Mouse (Mus musculus) gastrocnemius, postnatal 36 days (tissue): Measurements from ENCODE around the gene Vps41. TPM values are rescaled to one million over a fixed set of nuclear protein-coding genes. Genes with fewer than 3 reads are reported as not detected.

Experiments used
- DNase-seq, 2 experiments: peaks; one replicate each; pipeline ENCODE4 v3.0.0; 2022
- intact Hi-C: fragments of 180-260 bp; cut with DNase I; formaldehyde crosslinking; loops from one replicate; pipeline ENCODE4 v1.15.1; 2025
- total RNA-seq, 2 experiments: library from RNA; stranded (reverse); gene quantifications; 2 replicates each; pipeline ENCODE4 v1.2.3; 2021

Gene Vps41
- total RNA-seq, 2 experiments from 2014 or later = 30.3 to 33.4 TPM

DNA sequence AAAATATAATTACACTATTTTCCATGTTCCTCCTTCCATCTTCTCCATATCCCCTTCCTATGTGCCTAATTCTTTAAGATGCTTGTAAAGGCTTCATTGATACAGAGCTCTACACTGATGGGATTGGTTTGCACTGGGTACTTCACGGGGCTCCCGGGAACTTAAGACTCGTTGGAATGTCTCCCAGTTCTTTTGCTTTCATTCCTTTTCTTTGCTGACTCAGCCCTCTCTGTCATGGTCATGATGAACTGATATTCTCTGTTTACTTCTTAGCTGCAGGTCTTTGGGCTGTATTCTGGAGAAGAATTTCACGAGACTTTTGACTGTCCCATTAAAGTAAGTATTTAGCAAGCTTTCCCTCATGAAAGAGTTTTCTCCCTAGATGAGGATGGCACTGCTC is 74.2 kb downstream of the Vps41 start:
- no peak for DNase-seq
- intact Hi-C loops = no loop called here

DNA sequence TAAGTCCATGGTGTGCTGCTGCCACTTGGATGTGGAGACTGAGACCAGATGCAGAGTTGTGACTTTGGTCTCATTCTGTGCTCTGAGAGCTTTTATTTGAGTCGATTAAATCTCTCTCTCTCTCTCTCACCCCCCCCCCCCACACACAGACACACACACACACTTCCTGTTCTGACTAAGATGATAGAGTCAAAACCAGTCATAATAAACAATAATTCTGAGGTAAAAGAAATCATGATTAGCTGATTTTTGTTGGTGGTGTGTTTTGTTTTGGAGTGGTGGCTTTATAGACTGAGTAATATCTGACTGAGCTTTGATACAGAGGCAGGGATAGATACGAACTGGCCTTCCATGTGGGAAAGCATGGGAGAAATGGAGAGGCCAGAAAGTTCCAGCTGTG is 74.6 kb downstream of the Vps41 start:
- intact Hi-C loops = no loop called here
- DNase-seq = no peak

DNA sequence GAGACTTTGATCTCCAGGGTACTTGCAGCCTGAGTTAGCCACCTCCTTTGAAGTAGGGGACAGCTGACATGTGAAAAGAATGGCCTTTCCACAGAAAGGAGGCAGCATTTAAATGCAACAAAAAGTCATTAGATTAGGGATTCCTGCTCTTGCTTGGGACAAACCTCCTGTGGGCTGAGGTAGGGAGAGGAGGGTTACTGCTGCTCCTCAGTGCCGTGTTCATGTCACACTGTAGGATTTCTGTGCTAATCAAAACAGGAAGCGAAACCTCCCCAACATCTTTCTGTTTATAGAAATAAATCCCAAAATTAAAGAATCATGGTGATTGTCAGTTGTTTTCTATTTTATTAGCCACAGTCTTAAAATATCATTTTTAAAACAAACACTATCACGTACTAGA is 77.4 kb downstream of the Vps41 start:
- intact Hi-C loops = no loop called here
- DNase-seq = no peak

GRCm38 (mm10) chr13:18797555-18797954 is 80.5 kb downstream of the Vps41 start:
- no peak for DNase-seq
- intact Hi-C loops = no loop called here

- DNase-seq = no peak
- intact Hi-C loops = no loop called here
Observed at GRCm38 (mm10) chr13:18800434-18800833, 83.3 kb downstream of the Vps41 start.

GRCm38 (mm10) chr13:18809465-18809864 is 92.4 kb downstream of the Vps41 start:
- DNase-seq = no peak
- intact Hi-C loops = loop anchor here (5.0 kb wide), 1 partner anchor 747 kb away; no protein-coding TSS in a partner anchor

- intact Hi-C loops = loop anchor here (5.0 kb wide), 1 partner anchor 748 kb away; no protein-coding TSS in a partner anchor
- DNase-seq = peak in 1 of 2 experiments; percentile 25
Observed at GRCm38 (mm10) chr13:18809978-18810675, 93.0 kb downstream of the Vps41 start.

DNA sequence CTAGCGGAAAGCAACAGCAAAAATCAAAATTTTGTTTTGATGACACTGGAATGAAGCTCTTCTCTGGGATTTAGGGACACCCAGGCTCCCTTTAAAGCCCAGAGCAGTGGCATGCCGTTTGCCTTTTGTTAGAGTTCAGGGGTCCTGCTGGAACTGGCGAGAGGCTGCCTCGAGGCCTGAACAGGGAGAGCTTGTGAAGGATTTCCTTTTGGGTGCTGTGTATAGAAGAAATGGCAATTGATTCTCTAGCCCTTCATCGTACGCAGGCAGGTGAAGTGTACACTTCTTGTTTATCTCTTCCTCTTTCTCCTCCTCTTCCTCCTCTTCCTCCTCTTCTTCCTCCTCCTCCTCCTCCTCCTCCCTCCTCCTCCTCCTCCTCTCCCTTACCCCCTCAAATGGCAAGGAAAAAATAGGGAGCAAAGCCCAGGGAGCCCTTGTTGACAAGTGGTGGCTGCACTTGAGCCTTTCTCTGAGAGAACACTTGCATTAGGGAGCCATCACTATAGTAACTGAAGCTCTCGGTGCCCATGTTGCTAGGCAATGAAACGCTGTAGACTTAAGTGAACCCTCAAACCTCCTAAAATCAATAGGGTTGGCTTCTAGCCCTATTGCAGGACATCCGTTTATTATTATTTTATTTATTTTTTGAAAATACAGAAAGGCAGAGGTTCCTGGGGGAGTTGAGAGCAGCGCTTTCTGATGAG is 107.5 kb downstream of the Vps41 start:
- intact Hi-C loops = no loop called here
- DNase-seq = no peak

DNA sequence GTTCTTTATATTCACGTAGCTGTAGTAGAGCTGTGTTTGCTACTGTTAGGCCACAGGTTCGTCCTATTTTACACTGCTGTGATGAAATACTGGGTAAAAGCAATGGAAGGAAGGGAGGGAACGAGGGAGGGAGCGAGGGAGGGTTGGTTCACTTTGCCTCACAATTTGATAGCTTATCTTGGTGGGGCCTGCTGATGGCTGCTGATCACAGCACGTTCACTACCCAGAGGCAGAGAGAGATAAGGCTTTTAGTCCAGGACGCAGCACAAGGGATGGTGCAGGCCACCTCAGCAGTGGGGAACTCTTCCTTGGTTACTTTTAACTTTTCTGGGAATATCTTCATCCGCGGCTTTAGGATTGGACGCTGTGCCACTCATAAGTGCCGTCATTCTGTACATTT is 109.9 kb downstream of the Vps41 start:
- intact Hi-C loops = no loop called here
- DNase-seq = no peak

- intact Hi-C loops = no loop called here
Observed at GRCm38 (mm10) chr13:18830486-18830885, 113.4 kb downstream of the Vps41 start.

GRCm38 (mm10) chr13:18839231-18839630 is 122.1 kb downstream of the Vps41 start:
- intact Hi-C loops = no loop called here
- no peak for DNase-seq

More at GRCm38 (mm10) chr13:18830486-18830885, 113.4 kb downstream of the Vps41 start:
- no peak for DNase-seq

DNA sequence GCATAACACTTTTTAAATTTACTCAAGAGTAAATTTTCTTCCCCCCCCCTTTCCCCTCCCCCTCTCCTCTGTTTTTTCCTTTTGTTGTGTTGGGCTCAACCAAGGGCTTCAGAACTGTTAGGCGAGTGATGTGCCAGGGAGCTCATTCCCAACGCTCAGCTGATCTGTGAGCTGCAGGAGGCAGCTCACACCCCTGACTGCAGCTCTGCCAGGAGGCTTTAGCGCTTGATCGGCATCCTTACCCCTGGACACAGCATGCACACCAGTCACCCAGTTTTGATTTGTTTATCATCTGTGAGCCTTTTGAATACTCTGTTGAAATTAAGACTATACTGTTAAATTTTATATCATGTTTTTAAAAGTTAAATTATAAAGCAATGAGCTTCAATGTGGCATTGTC is 123.3 kb downstream of the Vps41 start:
- intact Hi-C loops = no loop called here
- no peak for DNase-seq

DNA sequence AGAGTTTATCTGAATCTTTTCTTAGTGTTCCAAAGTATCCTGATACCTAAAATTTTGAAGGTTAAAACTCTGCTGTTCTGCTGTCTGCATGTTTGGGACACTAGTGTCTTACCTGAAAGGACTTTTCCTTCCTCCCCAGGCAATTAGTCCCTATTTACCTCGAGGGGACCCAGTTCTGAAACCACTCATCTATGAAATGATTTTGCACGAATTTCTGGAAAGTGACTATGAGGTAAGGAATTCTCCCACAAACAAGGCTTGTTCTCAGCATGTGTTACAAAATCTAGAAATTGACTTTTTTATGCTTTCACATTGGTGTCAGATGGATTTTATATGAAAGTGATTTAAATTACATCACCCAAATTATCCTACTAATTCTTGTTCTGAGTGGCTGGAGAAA is 123.9 kb downstream of the Vps41 start:
- intact Hi-C loops = no loop called here

GRCm38 (mm10) chr13:18841752-18842282 is 124.7 kb downstream of the Vps41 start:
- no peak for DNase-seq
- intact Hi-C loops = no loop called here

More for the DNA sequence above, 123.9 kb downstream of the Vps41 start:
- no peak for DNase-seq

DNA sequence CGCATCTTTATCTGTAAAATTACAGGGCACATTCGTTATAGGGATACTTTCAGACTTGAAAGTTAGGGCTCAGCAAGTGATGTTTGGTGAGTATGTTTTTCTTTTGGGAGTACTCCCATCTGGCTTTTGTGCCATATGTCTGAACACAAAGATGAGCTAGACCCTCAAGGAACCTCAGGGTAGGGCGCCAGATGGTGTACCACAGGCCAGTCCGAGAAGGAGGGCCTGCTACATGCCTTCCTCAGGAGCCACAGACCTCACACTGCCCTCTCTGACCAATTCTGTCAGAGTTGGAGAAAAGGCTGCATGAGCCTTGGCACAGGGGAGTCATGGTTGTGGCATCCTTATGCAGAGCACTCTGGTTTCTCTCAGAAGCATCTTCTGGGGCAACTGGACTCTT is 125.5 kb downstream of the Vps41 start:
- intact Hi-C loops = no loop called here
- DNase-seq = no peak

DNA sequence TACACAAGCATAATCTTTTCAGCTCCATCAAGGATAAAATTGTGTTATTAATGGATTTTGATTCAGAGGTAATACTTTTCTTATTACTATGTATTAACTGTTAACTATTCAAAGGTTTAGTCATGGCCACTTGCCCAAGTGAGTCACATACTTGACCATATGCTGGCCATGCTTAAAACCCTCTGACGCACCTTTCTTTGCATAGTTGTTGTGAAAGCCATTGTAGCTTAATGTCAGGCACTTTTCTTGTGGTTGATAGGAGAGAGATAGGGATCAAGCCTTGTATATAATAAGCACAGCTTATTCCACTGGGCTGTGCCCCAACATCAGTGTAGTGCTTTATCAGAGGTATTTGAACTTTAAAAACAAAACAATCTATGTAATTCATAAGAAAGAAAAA is 126.5 kb downstream of the Vps41 start:
- no peak for DNase-seq
- intact Hi-C loops = no loop called here

DNA sequence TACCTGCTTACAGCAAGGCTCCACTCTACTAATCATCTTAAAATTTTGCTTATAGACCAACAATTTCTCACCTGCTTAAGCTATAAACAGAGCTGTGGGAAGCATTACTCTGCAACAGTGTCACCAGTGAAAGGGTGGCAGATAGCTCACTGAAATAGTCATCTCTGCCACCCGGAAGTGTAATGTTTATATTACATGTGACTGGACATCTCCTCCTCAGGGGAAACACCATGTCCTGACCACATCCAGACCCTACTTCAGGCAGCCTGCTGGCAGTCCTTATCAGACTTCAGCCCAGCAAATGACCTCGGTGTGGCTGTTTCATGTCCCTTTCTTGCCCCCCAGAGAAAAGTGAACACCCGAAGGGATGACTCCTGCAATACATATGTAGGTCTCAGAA is 130.3 kb downstream of the Vps41 start:
- no peak for DNase-seq
- intact Hi-C loops = no loop called here

GRCm38 (mm10) chr13:18849563-18849962 is 132.5 kb downstream of the Vps41 start:
- intact Hi-C loops = no loop called here
- no peak for DNase-seq

GRCm38 (mm10) chr13:18851182-18851581 is 134.1 kb downstream of the Vps41 start:
- intact Hi-C loops = no loop called here
- no peak for DNase-seq

GRCm38 (mm10) chr13:18852718-18853117 is 135.6 kb downstream of the Vps41 start:
- DNase-seq = no peak
- intact Hi-C loops = no loop called here

DNA sequence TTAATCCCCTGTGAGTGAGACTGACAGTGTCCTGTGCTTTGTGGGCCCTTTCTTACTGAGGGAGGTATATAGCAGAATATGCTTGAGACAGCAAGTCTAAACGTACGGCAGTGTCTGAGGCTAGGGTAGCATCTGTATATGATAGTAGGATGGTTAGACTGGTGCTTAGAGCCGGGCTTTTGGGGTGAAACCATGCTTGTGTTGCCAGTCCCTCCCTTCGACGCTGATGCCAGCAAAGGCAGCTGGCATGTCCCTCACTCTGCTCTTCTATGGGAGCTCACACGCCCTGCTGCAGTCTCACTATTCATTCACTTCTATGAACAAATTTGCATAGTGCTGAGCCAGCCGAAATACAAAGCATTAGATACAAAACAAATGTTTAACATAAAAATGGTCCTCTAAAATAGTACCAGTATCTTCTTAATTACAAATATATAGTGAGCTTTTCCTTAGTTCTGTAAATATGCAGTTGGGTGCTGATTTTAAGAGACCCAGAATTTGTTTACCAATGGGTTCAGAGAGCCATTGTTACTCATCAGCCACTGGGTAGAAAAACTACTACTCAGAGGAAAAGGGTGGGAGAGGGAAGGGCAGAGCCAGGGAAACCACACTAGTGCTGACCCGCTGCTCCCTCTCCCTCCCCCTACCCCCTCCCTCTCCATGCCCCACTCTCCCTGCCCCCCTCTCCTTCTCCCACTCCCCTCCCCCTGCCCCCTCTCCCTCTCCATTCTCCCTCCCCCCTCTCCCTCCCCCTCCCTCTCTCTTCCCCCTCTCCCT is 139.1 kb downstream of the Vps41 start:
- no peak for DNase-seq
- intact Hi-C loops = no loop called here
